Mouse (Mus musculus): ENCODE data around the gene Xkr7.

- TF ChIP-seq POLR2A (IDR thresholded peaks at IDR 0.05; ENCODE audit: borderline replicate concordance, extremely low read depth, low read depth, low read length), result no peak
- no peak for TF ChIP-seq CTCF (IDR thresholded peaks at IDR 0.05; ENCODE audit: insufficient read depth, low read length)
Observed at GRCm38 (mm10) chr2:152997046-152997445, 34.6 kb upstream of the Xkr7 start.
